Mouse (Mus musculus): ENCODE results near the gene Notch2. TPM values are rescaled to one million over a fixed set of nuclear protein-coding genes. Genes with fewer than 3 reads are reported as not detected.
A peak's percentile ranks its signal among the peaks of the same experiment; 100 is the strongest.

The Notch2 gene
- polyA plus RNA-seq, 1 experiment from 2014 or later, result 42.7 TPM

DNA sequence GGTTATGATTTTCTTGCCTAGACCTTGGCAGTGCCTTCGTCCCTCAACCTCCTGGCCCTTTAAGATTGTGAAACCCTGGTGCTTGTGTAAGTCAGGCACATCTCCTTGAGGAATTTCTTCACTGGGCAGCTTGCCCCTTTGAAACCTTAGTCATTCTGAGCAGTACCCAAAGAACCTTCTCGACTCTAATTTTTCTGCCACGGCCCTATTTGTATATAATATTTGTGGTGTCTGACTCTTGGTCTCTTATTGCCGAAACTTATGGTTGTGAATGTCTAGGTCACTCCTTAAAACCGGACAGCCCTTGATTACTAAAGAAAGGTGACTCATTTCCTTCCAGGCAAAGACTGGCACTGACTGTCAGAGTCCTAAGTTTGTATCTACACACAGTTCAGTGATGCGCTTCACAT lies 43.6 kb downstream of the Notch2 start:
- no peak overlapping the region for H3K4me2 ChIP-seq (replicated peaks; ENCODE audit: low read depth, low read length)
- H3K27me3 ChIP-seq (ENCODE audit: control insufficient read depth, insufficient read depth, low read length), result no peaks in the 10 kb centered on the region
- 84% methylated on average over 6 of the region's 6 CpGs for WGBS
- no peaks in the 10 kb centered on the region for H3K9me3 ChIP-seq (ENCODE audit: control insufficient read depth, low read length)
- no peak overlapping the region for H3K9ac ChIP-seq (ENCODE audit: low read depth, low read length)
- peaks cover 53% of the 10 kb centered on the region for H3K4me1 ChIP-seq (ENCODE audit: control insufficient read depth, insufficient read depth, low read length)
- no peak for ATAC-seq (ENCODE audit: low FRiP score, low TSS enrichment)
- no peak overlapping the region for H3K4me3 ChIP-seq (ENCODE audit: low read length)
- H3K36me3 ChIP-seq (ENCODE audit: control insufficient read depth, insufficient read depth, low read length), result no peaks in the 10 kb centered on the region; the same call in 1 of the 2 replicates
- H3K27ac ChIP-seq (ENCODE audit: low read depth, low read length), result no peak overlapping the region

DNA sequence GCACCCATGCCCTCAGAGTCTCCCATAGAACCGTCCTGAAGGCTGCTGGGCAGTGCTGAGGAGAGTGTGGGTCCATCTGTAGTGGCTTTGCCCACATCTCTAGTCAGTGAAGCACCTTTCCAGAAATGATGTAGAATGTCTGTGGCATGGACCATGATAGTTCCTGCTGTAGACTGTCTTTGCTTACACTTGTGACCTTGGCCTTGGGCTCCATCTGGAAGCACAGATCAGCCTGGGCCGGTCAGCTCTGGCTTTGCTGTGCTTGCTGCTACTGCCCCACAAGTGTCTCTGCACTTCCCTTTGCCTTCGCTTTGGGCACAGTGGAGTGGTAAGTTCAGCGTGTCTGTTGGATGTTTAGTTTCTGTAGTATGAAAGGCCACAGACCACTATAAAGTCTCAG lies 45.7 kb downstream of the Notch2 start:
- Histone ChIP-seq H3K9me3 (ENCODE audit: control insufficient read depth, low read length) (no peaks in the 10 kb centered on the region), H3K4me2 (replicated peaks; ENCODE audit: low read depth, low read length) (no peak overlapping the region), H3K27ac (ENCODE audit: low read depth, low read length) (no peak overlapping the region), H3K4me3 (ENCODE audit: low read length) (no peak overlapping the region), H3K4me1 (ENCODE audit: control insufficient read depth, insufficient read depth, low read length) (peaks cover 59% of the 10 kb centered on the region), H3K27me3 (ENCODE audit: control insufficient read depth, insufficient read depth, low read length) (no peaks in the 10 kb centered on the region), H3K9ac (ENCODE audit: low read depth, low read length) (no peak overlapping the region), H3K36me3 (ENCODE audit: control insufficient read depth, insufficient read depth, low read length) (no peaks in the 10 kb centered on the region; the same call in 1 of the 2 replicates)
- 74% methylated on average over 4 of the region's 4 CpGs for WGBS
- no peak for ATAC-seq (ENCODE audit: low FRiP score, low TSS enrichment)

DNA sequence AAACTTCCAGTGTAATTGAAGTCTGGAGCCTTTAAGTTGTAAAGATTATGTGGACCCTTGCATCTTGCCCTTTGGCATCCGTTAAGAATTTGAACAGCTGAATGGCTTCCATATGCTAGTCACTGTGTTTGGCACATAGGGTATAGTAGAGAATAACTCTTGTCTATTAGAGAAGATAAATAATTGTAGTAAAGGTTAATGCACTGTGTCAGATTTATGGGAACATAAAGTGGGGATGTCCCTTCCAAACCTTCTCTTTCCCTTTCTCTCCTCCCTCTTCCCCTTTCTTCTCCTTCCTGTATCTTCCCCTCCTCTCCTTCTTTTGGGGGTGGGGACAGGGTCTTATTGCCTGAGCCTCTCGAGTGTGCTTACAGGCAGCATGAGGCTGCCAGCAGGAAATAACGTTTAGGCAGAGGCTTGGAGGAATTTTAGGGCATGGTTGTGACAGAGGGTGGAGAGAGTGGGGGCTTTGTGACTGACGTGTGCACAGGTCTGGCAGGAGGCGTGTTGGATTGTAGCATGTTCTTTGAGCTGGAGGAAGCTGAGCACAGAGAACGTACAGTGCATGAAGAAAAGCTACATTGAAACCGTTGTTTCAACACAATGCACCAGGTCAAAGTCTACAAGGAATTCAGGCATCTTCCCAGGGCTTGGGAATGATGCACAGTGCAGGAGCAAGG lies 47.8 kb downstream of the Notch2 start:
- no peak overlapping the region for H3K4me3 ChIP-seq (ENCODE audit: low read length)
- no peak overlapping the region for H3K9ac ChIP-seq (ENCODE audit: low read depth, low read length)
- H3K27me3 ChIP-seq (ENCODE audit: control insufficient read depth, insufficient read depth, low read length), result no peaks in the 10 kb centered on the region
- H3K4me1 ChIP-seq (ENCODE audit: control insufficient read depth, insufficient read depth, low read length), result peaks cover 55% of the 10 kb centered on the region
- peak overlapping the region; percentile 97; the same call in 1 of the 2 replicates for H3K27ac ChIP-seq (ENCODE audit: low read depth, low read length)
- H3K36me3 ChIP-seq (ENCODE audit: control insufficient read depth, insufficient read depth, low read length), result no peaks in the 10 kb centered on the region; the same call in 1 of the 2 replicates
- WGBS, result 10% methylated on average over 7 of the region's 7 CpGs
- ATAC-seq (ENCODE audit: low FRiP score, low TSS enrichment), result peak; percentile 82
- H3K9me3 ChIP-seq (ENCODE audit: control insufficient read depth, low read length), result no peaks in the 10 kb centered on the region
- H3K4me2 ChIP-seq (replicated peaks; ENCODE audit: low read depth, low read length), result no peak overlapping the region

GRCm38 (mm10) chr3:98061661-98062330 lies 48.5 kb downstream of the Notch2 start:
- WGBS, result 37% methylated on average over 13 of the region's 13 CpGs
- H3K36me3 ChIP-seq (ENCODE audit: control insufficient read depth, insufficient read depth, low read length), result peaks cover 3% of the 10 kb centered on the region; the same call in 1 of the 2 replicates
- H3K27me3 ChIP-seq (ENCODE audit: control insufficient read depth, insufficient read depth, low read length), result no peaks in the 10 kb centered on the region
- ATAC-seq (ENCODE audit: low FRiP score, low TSS enrichment), result no peak
- peaks cover 51% of the 10 kb centered on the region for H3K4me1 ChIP-seq (ENCODE audit: control insufficient read depth, insufficient read depth, low read length)
- H3K9ac ChIP-seq (ENCODE audit: low read depth, low read length), result no peak overlapping the region
- no peak overlapping the region for H3K4me3 ChIP-seq (ENCODE audit: low read length)
- H3K27ac ChIP-seq (ENCODE audit: low read depth, low read length), result peak overlapping the region; percentile 97
- H3K4me2 ChIP-seq (replicated peaks; ENCODE audit: low read depth, low read length), result no peak overlapping the region
- H3K9me3 ChIP-seq (ENCODE audit: control insufficient read depth, low read length), result no peaks in the 10 kb centered on the region

GRCm38 (mm10) chr3:98062591-98063185 lies 49.4 kb downstream of the Notch2 start:
- no peak for ATAC-seq (ENCODE audit: low FRiP score, low TSS enrichment)
- H3K9ac ChIP-seq (ENCODE audit: low read depth, low read length), result no peak overlapping the region; the same call in 1 of the 2 replicates
- H3K4me3 ChIP-seq (ENCODE audit: low read length), result no peak overlapping the region
- 37% methylated on average over 1 of the region's 1 CpGs for WGBS
- H3K27me3 ChIP-seq (ENCODE audit: control insufficient read depth, insufficient read depth, low read length), result no peaks in the 10 kb centered on the region
- peaks cover 51% of the 10 kb centered on the region for H3K4me1 ChIP-seq (ENCODE audit: control insufficient read depth, insufficient read depth, low read length)
- H3K9me3 ChIP-seq (ENCODE audit: control insufficient read depth, low read length), result no peaks in the 10 kb centered on the region
- peak overlapping the region; percentile 97 for H3K27ac ChIP-seq (ENCODE audit: low read depth, low read length)
- peaks cover 3% of the 10 kb centered on the region; the same call in 1 of the 2 replicates for H3K36me3 ChIP-seq (ENCODE audit: control insufficient read depth, insufficient read depth, low read length)
- H3K4me2 ChIP-seq (replicated peaks; ENCODE audit: low read depth, low read length), result no peak overlapping the region

DNA sequence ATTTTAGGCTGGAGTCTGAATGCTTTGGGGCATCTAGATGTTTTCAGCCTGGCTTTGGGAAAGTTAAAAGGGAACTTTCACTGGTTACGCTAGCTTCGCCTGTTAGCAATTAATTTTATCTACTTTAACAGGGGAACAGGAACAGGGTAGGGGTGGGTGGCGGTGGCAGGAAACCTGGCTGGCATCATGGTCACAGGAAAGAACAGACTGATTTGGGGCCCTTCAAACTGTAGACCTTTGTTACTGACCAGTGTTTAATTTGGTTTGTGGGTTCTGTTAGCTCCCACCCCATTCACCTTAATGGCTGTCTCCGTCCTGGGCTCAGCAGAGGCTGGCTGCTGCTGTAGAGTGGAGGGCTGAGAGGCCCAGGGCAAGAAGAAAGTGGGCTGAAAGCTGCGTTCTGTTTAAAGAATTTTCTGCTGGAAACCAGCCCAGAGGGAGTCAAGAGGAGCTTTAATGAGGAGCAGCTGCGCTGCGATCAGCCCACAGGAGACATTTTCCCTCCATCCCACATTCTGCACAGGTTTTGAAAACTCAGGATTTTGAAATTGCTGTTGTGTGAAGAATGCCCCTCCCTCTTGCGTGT lies 50.0 kb downstream of the Notch2 start:
- peak overlapping the region; percentile 97 for H3K27ac ChIP-seq (ENCODE audit: low read depth, low read length)
- H3K36me3 ChIP-seq (ENCODE audit: control insufficient read depth, insufficient read depth, low read length), result peaks cover 6% of the 10 kb centered on the region; the same call in 1 of the 2 replicates
- peak overlapping the region; percentile 8; the same call in 1 of the 2 replicates for H3K9ac ChIP-seq (ENCODE audit: low read depth, low read length)
- 19% methylated on average over 8 of the region's 8 CpGs for WGBS
- no peaks in the 10 kb centered on the region for H3K9me3 ChIP-seq (ENCODE audit: control insufficient read depth, low read length)
- ATAC-seq (ENCODE audit: low FRiP score, low TSS enrichment), result peak; percentile 57; the same call in 1 of the 2 replicates
- H3K4me3 ChIP-seq (ENCODE audit: low read length), result no peak overlapping the region
- H3K4me1 ChIP-seq (ENCODE audit: control insufficient read depth, insufficient read depth, low read length), result peaks cover 51% of the 10 kb centered on the region
- no peak overlapping the region for H3K4me2 ChIP-seq (replicated peaks; ENCODE audit: low read depth, low read length)
- H3K27me3 ChIP-seq (ENCODE audit: control insufficient read depth, insufficient read depth, low read length), result no peaks in the 10 kb centered on the region

DNA sequence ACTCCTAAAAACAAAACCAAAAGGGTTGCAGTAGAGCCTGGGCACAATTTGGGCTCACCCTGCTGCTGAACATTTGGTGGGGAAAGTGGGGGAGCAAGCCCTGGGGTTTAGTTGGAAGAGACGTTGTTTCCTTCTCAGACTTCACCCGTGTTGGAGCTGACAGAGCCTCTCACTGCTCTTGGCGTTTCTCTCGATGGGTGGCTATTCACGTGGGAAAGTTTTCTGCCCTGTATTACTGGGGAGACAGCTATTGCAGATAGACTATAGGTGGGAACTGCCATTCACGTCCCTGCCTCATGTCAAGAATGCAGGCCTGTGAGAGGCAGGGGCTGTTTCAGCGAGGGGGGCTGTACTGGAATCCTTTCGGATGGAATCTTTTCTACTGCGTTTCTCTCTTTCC lies 50.5 kb downstream of the Notch2 start:
- Histone ChIP-seq H3K9ac (ENCODE audit: low read depth, low read length) (0 out of 2 replicates have a peak overlapping the region, but pooled peaks have one; percentile 8), H3K4me3 (ENCODE audit: low read length) (no peak overlapping the region), H3K4me2 (replicated peaks; ENCODE audit: low read depth, low read length) (no peak overlapping the region), H3K9me3 (ENCODE audit: control insufficient read depth, low read length) (no peaks in the 10 kb centered on the region), H3K27me3 (ENCODE audit: control insufficient read depth, insufficient read depth, low read length) (no peaks in the 10 kb centered on the region), H3K36me3 (ENCODE audit: control insufficient read depth, insufficient read depth, low read length) (peaks cover 6% of the 10 kb centered on the region; the same call in 1 of the 2 replicates), H3K4me1 (ENCODE audit: control insufficient read depth, insufficient read depth, low read length) (peaks cover 51% of the 10 kb centered on the region), H3K27ac (ENCODE audit: low read depth, low read length) (peak overlapping the region; percentile 97)
- ATAC-seq (ENCODE audit: low FRiP score, low TSS enrichment), result no peak
- WGBS, result 30% methylated on average over 9 of the region's 9 CpGs

DNA sequence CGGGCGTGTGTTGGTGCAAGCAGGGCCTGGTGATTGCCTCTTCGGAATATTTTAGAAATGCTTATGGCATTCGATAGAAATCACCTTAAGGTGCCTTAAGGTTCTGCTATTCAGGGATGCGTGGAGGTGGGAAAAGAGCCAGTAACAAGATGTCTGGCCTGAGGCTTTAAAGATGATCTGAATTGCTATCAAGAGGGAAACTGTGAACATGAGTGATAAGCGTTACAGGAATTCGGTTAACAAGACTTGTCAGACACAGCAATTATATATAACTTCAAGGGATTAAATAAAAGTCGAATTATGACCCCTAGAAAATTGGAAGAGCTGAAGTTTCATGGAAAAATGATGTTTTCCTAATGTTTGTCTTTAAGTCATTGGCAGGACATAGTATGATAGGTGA lies 51.7 kb downstream of the Notch2 start:
- 94% methylated on average over 8 of the region's 8 CpGs for WGBS
- H3K4me3 ChIP-seq (ENCODE audit: low read length), result no peak overlapping the region
- H3K27me3 ChIP-seq (ENCODE audit: control insufficient read depth, insufficient read depth, low read length), result no peaks in the 10 kb centered on the region
- H3K9ac ChIP-seq (ENCODE audit: low read depth, low read length), result no peak overlapping the region
- H3K4me2 ChIP-seq (replicated peaks; ENCODE audit: low read depth, low read length), result no peak overlapping the region
- peaks cover 6% of the 10 kb centered on the region; the same call in 1 of the 2 replicates for H3K36me3 ChIP-seq (ENCODE audit: control insufficient read depth, insufficient read depth, low read length)
- H3K4me1 ChIP-seq (ENCODE audit: control insufficient read depth, insufficient read depth, low read length), result peaks cover 45% of the 10 kb centered on the region
- no peaks in the 10 kb centered on the region for H3K9me3 ChIP-seq (ENCODE audit: control insufficient read depth, low read length)
- peak overlapping the region; percentile 60 for H3K27ac ChIP-seq (ENCODE audit: low read depth, low read length)
- no peak for ATAC-seq (ENCODE audit: low FRiP score, low TSS enrichment)

All from kidney, embryonic 14.5 days (tissue).